In genomic region chr6:42582741-42583487, GRCm38 (mm10) we compare ENCODE assay signal across 12 mouse cellular contexts. TPM values are rescaled to one million over a fixed set of nuclear protein-coding genes. Genes with fewer than 3 reads are reported as not detected.
DNase-seq lines count a peak whose midpoint lies in the region; ATAC-seq lines count a peak whose summit lies in the region.
"Had no signal": no experiment of that assay in that cellular context is flagged by ENCODE, and none has a peak within 500 bp of the region (broad histone marks: within the 10 kb centered on the region; RNA-seq: fewer than 3 reads in every experiment).

No protein-coding gene starts in this region.

- no peaks in the 10 kb centered on the region for H3K36me3 ChIP-seq in heart, embryonic 14.5 days (ENCODE audit: control insufficient read depth, insufficient read depth, low read length)
- no peaks in the 10 kb centered on the region for H3K36me3 ChIP-seq in limb, embryonic 15.5 days

- intact Hi-C loops in left cerebral cortex, postnatal 4 days (cut with DNase I), result loop anchor here (5.0 to 10.0 kb wide), 2 partner anchors 282 to 356 kb away; no protein-coding TSS in a partner anchor

- DNase-seq in heart, adult 9 months (ENCODE audit: low spot score in 2 of 2), result no peak
- peak; percentile 98 for DNase-seq in 3T3-L1 (ENCODE audit: low read depth, low spot score)
- peak; percentile 6 for DNase-seq in embryo, embryonic 11 days
- DNase-seq in testis, postnatal 14 days (ENCODE audit: low spot score), result no peak
- DNase-seq in layer of hippocampus, adult 8-10 months (ENCODE audit: low spot score in 2 of 2), result no peak
- DNase-seq in left cerebral cortex, postnatal 4 days, result no peak

- no peaks in the 10 kb centered on the region for H3K27me3 ChIP-seq in heart, embryonic 14.5 days (ENCODE audit: control insufficient read depth, insufficient read depth, low read length)
- no peaks in the 10 kb centered on the region for H3K27me3 ChIP-seq in limb, embryonic 15.5 days

- H3K4me1 ChIP-seq in heart, embryonic 14.5 days (ENCODE audit: control insufficient read depth in 2 of 2, insufficient read depth in 2 of 2, low read length in 2 of 2), result peaks cover 0 to 8% of the 10 kb centered on the region in 2 experiments; a peak in 2 of 4 replicates
- no peaks in the 10 kb centered on the region for H3K4me1 ChIP-seq in limb, embryonic 15.5 days

- 40% methylated on average over 9 of the region's 9 CpGs for WGBS in heart, embryonic 14.5 days
- WGBS in limb, embryonic 15.5 days, result 50% methylated on average over 9 of the region's 9 CpGs

- peak overlapping the region; percentile 35; the same call in 1 of the 2 replicates for H3K9ac ChIP-seq in heart, embryonic 14.5 days (ENCODE audit: low read length)
- no peak overlapping the region for H3K9ac ChIP-seq in limb, embryonic 15.5 days

- H3K4me2 ChIP-seq in heart, embryonic 14.5 days (ENCODE audit: low read length), result peak overlapping the region; percentile 59
- peak overlapping the region; percentile 34; the same call in 1 of the 2 replicates for H3K4me2 ChIP-seq in limb, embryonic 15.5 days

- H3K27ac ChIP-seq in heart, embryonic 14.5 days (replicated peaks in 1 of 2; ENCODE audit: control insufficient read depth in 1 of 2, insufficient read depth in 1 of 2, low read depth in 2 of 2, low read length in 2 of 2), result no peak overlapping the region
- H3K27ac ChIP-seq in limb, embryonic 15.5 days, result no peak overlapping the region

- H3K9me3 ChIP-seq in heart, embryonic 14.5 days (ENCODE audit: control insufficient read depth, low read length), result no peaks in the 10 kb centered on the region
- H3K9me3 ChIP-seq in limb, embryonic 15.5 days, result no peaks in the 10 kb centered on the region

- peak overlapping the region in 1 of 2 experiments; percentile 27; a peak in 1 of 4 replicates for H3K4me3 ChIP-seq in heart, embryonic 14.5 days (ENCODE audit: control insufficient read depth in 1 of 2, insufficient read depth in 1 of 2, low read depth in 1 of 2, low read length in 2 of 2)
- H3K4me3 ChIP-seq in limb, embryonic 15.5 days, result no peak overlapping the region
- H3K4me3 ChIP-seq: erythroblast, embryonic 14.5 days had no signal

- no peak for ATAC-seq in heart, embryonic 14.5 days (ENCODE audit: insufficient number of reproducible peaks, insufficient read depth, low FRiP score, low read depth)
- ATAC-seq in limb, embryonic 15.5 days (ENCODE audit: insufficient number of reproducible peaks, low FRiP score, low TSS enrichment, low read depth), result no peak

RNA-seq across cellular contexts. Expression of gene Tcaf3, which starts 14.6 kb away (rescaled TPM):
- polyA plus RNA-seq in heart, embryonic 14.5 days (2014; fragmentation: Nextera tagmentation; extraction: Ambion mirVana), result 0.08 TPM in 1 of 2 replicates, not detected in the other
- not detected in 2 replicates for polyA plus RNA-seq in limb, embryonic 15.5 days (2015; fragmentation: Nextera tagmentation; extraction: Ambion mirVana)
- total RNA-seq in layer of hippocampus, adult 8-10 months (2022), result not detected
- not detected for total RNA-seq in left cerebral cortex, postnatal 4 days (2021)
- total RNA-seq: megakaryocyte-erythroid progenitor cell, adult 5-6 weeks; MEL had no signal
- polyA plus RNA-seq: erythroblast, embryonic 14.5 days; thymus, adult 2 months had no signal

RNA-seq across cellular contexts. Expression of gene Olfr455, which starts 35.5 kb away (rescaled TPM):
- polyA plus RNA-seq in heart, embryonic 14.5 days (2014; fragmentation: Nextera tagmentation; extraction: Ambion mirVana), result not detected in 2 replicates
- not detected in 2 replicates for polyA plus RNA-seq in limb, embryonic 15.5 days (2015; fragmentation: Nextera tagmentation; extraction: Ambion mirVana)
- total RNA-seq in layer of hippocampus, adult 8-10 months (2022), result not detected
- not detected for total RNA-seq in left cerebral cortex, postnatal 4 days (2021)
- total RNA-seq: megakaryocyte-erythroid progenitor cell, adult 5-6 weeks; MEL had no signal
- polyA plus RNA-seq: erythroblast, embryonic 14.5 days; thymus, adult 2 months had no signal

Comparison
In these comparisons a context has a peak if more than half of its experiments do, and no peak if none do; other contexts are left out.
1. DNase-seq: peak in 3T3-L1 (single experiment) and embryo, embryonic 11 days (single experiment); none in heart, adult 9 months (0 of 2), testis, postnatal 14 days (single experiment), layer of hippocampus, adult 8-10 months (0 of 2) and left cerebral cortex, postnatal 4 days (single experiment).